Mouse (Mus musculus) kidney, adult 2 months (tissue): Measurements from ENCODE around the gene Serpina3b.

ENCODE experiments used
- CTCF ChIP-seq: fragments of 200-500 bp; conservative IDR thresholded peaks from 2 replicates; pipeline ENCODE4 v1.5.1; 2011; ENCODE audit warnings: low read depth, mild to moderate bottlenecking, control low read depth, low read length, moderate library complexity, mixed read lengths; ENCODE audit not compliant: insufficient read depth, insufficient read length
- POLR2A ChIP-seq: fragments of 200-500 bp; IDR thresholded peaks from one replicate; pipeline ENCODE4 v1.6.1; 2011; ENCODE audit warnings: low read depth, low read length, control low read depth

DNA sequence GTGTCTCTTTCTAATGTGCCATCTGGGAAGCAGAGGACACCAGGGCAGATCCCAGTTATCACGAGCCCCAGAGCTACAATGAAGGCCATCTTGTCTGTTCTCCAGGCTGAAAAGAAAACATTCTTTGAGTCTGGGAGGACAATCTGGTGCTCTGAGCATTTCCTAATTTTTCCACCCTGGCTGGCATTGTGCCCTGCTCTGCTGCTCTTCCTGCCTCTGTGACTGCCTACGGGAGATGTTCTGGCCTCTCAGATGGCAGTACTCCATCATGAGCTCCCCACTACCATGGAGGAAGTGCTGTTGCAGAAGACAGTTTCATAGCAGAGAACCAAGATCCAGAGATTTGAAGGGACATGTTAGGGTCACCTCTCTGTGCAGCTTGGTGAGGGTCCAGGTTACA is 24.2 kb downstream of the Serpina3b start:
- TF ChIP-seq POLR2A (no peak), CTCF (no peak)
